Mouse (Mus musculus) kidney, adult 2 months (tissue): ENCODE measurements around the gene Tceanc.

Source experiments
- CTCF ChIP-seq: fragments of 200-500 bp; conservative IDR thresholded peaks from 2 replicates; pipeline ENCODE4 v1.5.1; 2011; ENCODE audit warnings: low read depth, mild to moderate bottlenecking, control low read depth, low read length, moderate library complexity, mixed read lengths; ENCODE audit not compliant: insufficient read depth, insufficient read length
- POLR2A ChIP-seq: fragments of 200-500 bp; IDR thresholded peaks from one replicate; pipeline ENCODE4 v1.6.1; 2011; ENCODE audit warnings: low read depth, low read length, control low read depth

GRCm38 (mm10) chrX:166477393-166477792 lies 41.0 kb downstream of the Tceanc start:
- TF ChIP-seq POLR2A (no peak), CTCF (no peak)
